Mouse (Mus musculus): ENCODE data around the gene Golga4.
"Not testable (repeated sequence)": the region's sequence is repeated elsewhere in the genome, so short reads cannot be mapped to it uniquely, and the experiment has no call there.

DNA sequence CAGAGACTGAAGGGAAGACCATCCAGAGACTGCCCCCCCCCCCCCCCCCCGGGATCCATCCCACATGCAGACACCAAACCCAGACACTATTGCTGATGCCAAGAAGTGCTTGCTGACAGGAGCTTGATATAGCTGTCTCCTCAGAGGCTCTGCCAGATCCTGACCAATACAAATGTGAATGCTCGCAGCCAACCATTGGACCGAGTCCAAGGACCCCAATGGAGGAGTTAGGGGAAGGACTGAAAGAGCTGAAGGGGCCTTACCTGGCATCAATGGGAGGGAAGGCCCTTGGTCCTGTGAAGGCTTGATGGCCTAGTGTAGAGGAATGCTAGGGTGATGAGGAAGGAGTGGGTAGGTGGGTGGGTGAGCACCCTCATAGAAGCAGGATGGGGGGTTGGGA, 94.3 kb downstream of the Golga4 start:
- TF ChIP-seq CTCF, EP300 (IDR thresholded peaks at IDR 0.05; ENCODE audit: low read depth): not testable (repeated sequence)

Measured in heart, postnatal 0 days (tissue).